ENCODE assay signal across 7 mouse cellular contexts in genomic region chr6:49822871-49823230, GRCm38 (mm10). TPM values are rescaled to one million over a fixed set of nuclear protein-coding genes. Genes with fewer than 3 reads are reported as not detected.
DNase-seq lines count a peak whose midpoint lies in the region; ATAC-seq lines count a peak whose summit lies in the region.

No protein-coding gene starts in this region.

- H3K4me3 ChIP-seq in lung, embryonic 16.5 days (ENCODE audit: low read length): peak overlapping the region; percentile 47
- peak overlapping the region; percentile 49 for H3K4me3 ChIP-seq in forebrain, embryonic 16.5 days (replicated peaks; ENCODE audit: low read length)
- H3K4me3 ChIP-seq in liver, embryonic 13.5 days (replicated peaks): peak overlapping the region; percentile 43
- peak overlapping the region; percentile 48 for H3K4me3 ChIP-seq in stomach, embryonic 16.5 days (replicated peaks; ENCODE audit: low read length)

- H3K36me3 ChIP-seq in lung, embryonic 16.5 days (ENCODE audit: control insufficient read depth, insufficient read depth, low read length): no peaks in the 10 kb centered on the region
- H3K36me3 ChIP-seq in forebrain, embryonic 16.5 days (ENCODE audit: control insufficient read depth, insufficient read depth): no peaks in the 10 kb centered on the region
- no peaks in the 10 kb centered on the region for H3K36me3 ChIP-seq in liver, embryonic 13.5 days
- H3K36me3 ChIP-seq in stomach, embryonic 16.5 days (ENCODE audit: control insufficient read depth, insufficient read depth, low read length): no peaks in the 10 kb centered on the region

- peaks cover 8% of the 10 kb centered on the region; the same call in 1 of the 2 replicates for H3K4me1 ChIP-seq in lung, embryonic 16.5 days (replicated peaks; ENCODE audit: control insufficient read depth, insufficient read depth, low read length)
- H3K4me1 ChIP-seq in forebrain, embryonic 16.5 days (replicated peaks; ENCODE audit: control insufficient read depth, insufficient read depth, low read length): peaks cover 12% of the 10 kb centered on the region
- peaks cover 7% of the 10 kb centered on the region; the same call in 1 of the 2 replicates for H3K4me1 ChIP-seq in liver, embryonic 13.5 days (replicated peaks)
- H3K4me1 ChIP-seq in stomach, embryonic 16.5 days (ENCODE audit: control insufficient read depth, insufficient read depth, low read length): peaks cover 10% of the 10 kb centered on the region; the same call in 1 of the 2 replicates

- DNase-seq in lung, postnatal 14 days: no peak
- no peak for DNase-seq in liver, embryonic 13.5 days
- no peak for DNase-seq in thymus, postnatal 4 days
- no peak for DNase-seq in cerebellum, adult 11-12 months

- H3K9me3 ChIP-seq in lung, embryonic 16.5 days (ENCODE audit: control insufficient read depth, low read length): no peaks in the 10 kb centered on the region
- H3K9me3 ChIP-seq in forebrain, embryonic 16.5 days (ENCODE audit: control insufficient read depth, low read length): no peaks in the 10 kb centered on the region
- no peaks in the 10 kb centered on the region for H3K9me3 ChIP-seq in liver, embryonic 13.5 days (replicated peaks)
- H3K9me3 ChIP-seq in stomach, embryonic 16.5 days (replicated peaks; ENCODE audit: control insufficient read depth, low read length): no peaks in the 10 kb centered on the region

- ATAC-seq in lung, embryonic 16.5 days (ENCODE audit: low read depth): no peak
- 0 out of 2 replicates have a peak, but pooled peaks have one; percentile 4 for ATAC-seq in forebrain, embryonic 16.5 days
- no peak for ATAC-seq in liver, embryonic 13.5 days (ENCODE audit: low read depth)
- ATAC-seq in stomach, embryonic 16.5 days (ENCODE audit: insufficient read depth, low FRiP score): no peak

- H3K27ac ChIP-seq in lung, embryonic 16.5 days (ENCODE audit: low read length): no peak overlapping the region
- H3K27ac ChIP-seq in forebrain, embryonic 16.5 days (ENCODE audit: low read length): no peak overlapping the region
- no peak overlapping the region for H3K27ac ChIP-seq in liver, embryonic 13.5 days
- no peak overlapping the region for H3K27ac ChIP-seq in stomach, embryonic 16.5 days (ENCODE audit: low read length)

- H3K9ac ChIP-seq in lung, embryonic 16.5 days (ENCODE audit: low read length): no peak overlapping the region
- H3K9ac ChIP-seq in forebrain, embryonic 16.5 days (replicated peaks; ENCODE audit: low read depth, low read length): no peak overlapping the region
- no peak overlapping the region for H3K9ac ChIP-seq in liver, embryonic 13.5 days
- peak overlapping the region; percentile 40; the same call in 1 of the 2 replicates for H3K9ac ChIP-seq in stomach, embryonic 16.5 days (ENCODE audit: low read length)

- peaks cover 49% of the 10 kb centered on the region for H3K27me3 ChIP-seq in lung, embryonic 16.5 days (ENCODE audit: control insufficient read depth, insufficient read depth, low read depth, low read length)
- H3K27me3 ChIP-seq in forebrain, embryonic 16.5 days (replicated peaks; ENCODE audit: control insufficient read depth, insufficient read depth, low read length): peaks cover 19% of the 10 kb centered on the region
- H3K27me3 ChIP-seq in liver, embryonic 13.5 days: peaks cover 70% of the 10 kb centered on the region
- peaks cover 46% of the 10 kb centered on the region for H3K27me3 ChIP-seq in stomach, embryonic 16.5 days (ENCODE audit: control insufficient read depth, insufficient read depth, low read length)

- H3K4me2 ChIP-seq in lung, embryonic 16.5 days (ENCODE audit: low read depth, low read length): peak overlapping the region; percentile 69
- H3K4me2 ChIP-seq in forebrain, embryonic 16.5 days (ENCODE audit: low read length): peak overlapping the region; percentile 76
- H3K4me2 ChIP-seq in liver, embryonic 13.5 days: peak overlapping the region; percentile 57
- peak overlapping the region; percentile 74 for H3K4me2 ChIP-seq in stomach, embryonic 16.5 days (ENCODE audit: low read depth, low read length)

- 0% methylated on average over 10 of the region's 10 CpGs for WGBS in lung, embryonic 16.5 days
- 2% methylated on average over 10 of the region's 10 CpGs for WGBS in forebrain, embryonic 16.5 days
- 1% methylated on average over 10 of the region's 10 CpGs for WGBS in liver, embryonic 13.5 days (ENCODE audit: insufficient replicate concordance)
- WGBS in stomach, embryonic 16.5 days: 2% methylated on average over 10 of the region's 10 CpGs

RNA-seq across cellular contexts. Expression of gene Npy, which starts 0.3 kb away (rescaled TPM):
- polyA plus RNA-seq in lung, embryonic 16.5 days (2015; fragmentation: Nextera tagmentation; extraction: Ambion mirVana): 1.1 and 1.2 TPM in 2 replicates
- 165 TPM in 2 replicates for polyA plus RNA-seq in forebrain, embryonic 16.5 days (2015; fragmentation: Nextera tagmentation; extraction: Ambion mirVana)
- 0.18 and 0.35 TPM in 2 replicates for polyA plus RNA-seq in liver, embryonic 13.5 days (2015; fragmentation: Nextera tagmentation; extraction: Ambion mirVana)
- polyA plus RNA-seq in stomach, embryonic 16.5 days (2015; fragmentation: Nextera tagmentation; extraction: Ambion mirVana): 4.9 and 6.8 TPM in 2 replicates

Comparison
In these comparisons a context has a peak if more than half of its experiments do, and no peak if none do; other contexts are left out.
1. RNA of gene Npy, which starts 0.3 kb away (polyA plus RNA-seq): 165 TPM in forebrain, embryonic 16.5 days; 4.9 to 6.8 TPM in stomach, embryonic 16.5 days, 1.1 to 1.2 TPM in lung, embryonic 16.5 days and 0.18 to 0.35 TPM in liver, embryonic 13.5 days; every median in the first group is over 10 times any median in the second.
2. Peak in every context shown above with its lines, with median percentiles within 50 percentile points of each other: H3K4me2 ChIP-seq and H3K4me3 ChIP-seq.